Mouse (Mus musculus) 3T3-L1 (cell line): Measurements from ENCODE around the gene Zdhhc11.
"Not testable (repeated sequence)": the region's sequence is repeated elsewhere in the genome, so short reads cannot be mapped to it uniquely, and the experiment has no call there.

Experiments used
- DNase-seq: peaks from one replicate; pipeline ENCODE4 v3.0.0-alpha.2; 2015; ENCODE audit warnings: low read depth, low spot score

Gene Zdhhc11

GRCm38 (mm10) chr13:74006881-74007280 lies 43.2 kb downstream of the Zdhhc11 start:
- not testable (repeated sequence) for DNase-seq

- not testable (repeated sequence) for DNase-seq
Measured at GRCm38 (mm10) chr13:74008216-74008615, 44.6 kb downstream of the Zdhhc11 start.

DNA sequence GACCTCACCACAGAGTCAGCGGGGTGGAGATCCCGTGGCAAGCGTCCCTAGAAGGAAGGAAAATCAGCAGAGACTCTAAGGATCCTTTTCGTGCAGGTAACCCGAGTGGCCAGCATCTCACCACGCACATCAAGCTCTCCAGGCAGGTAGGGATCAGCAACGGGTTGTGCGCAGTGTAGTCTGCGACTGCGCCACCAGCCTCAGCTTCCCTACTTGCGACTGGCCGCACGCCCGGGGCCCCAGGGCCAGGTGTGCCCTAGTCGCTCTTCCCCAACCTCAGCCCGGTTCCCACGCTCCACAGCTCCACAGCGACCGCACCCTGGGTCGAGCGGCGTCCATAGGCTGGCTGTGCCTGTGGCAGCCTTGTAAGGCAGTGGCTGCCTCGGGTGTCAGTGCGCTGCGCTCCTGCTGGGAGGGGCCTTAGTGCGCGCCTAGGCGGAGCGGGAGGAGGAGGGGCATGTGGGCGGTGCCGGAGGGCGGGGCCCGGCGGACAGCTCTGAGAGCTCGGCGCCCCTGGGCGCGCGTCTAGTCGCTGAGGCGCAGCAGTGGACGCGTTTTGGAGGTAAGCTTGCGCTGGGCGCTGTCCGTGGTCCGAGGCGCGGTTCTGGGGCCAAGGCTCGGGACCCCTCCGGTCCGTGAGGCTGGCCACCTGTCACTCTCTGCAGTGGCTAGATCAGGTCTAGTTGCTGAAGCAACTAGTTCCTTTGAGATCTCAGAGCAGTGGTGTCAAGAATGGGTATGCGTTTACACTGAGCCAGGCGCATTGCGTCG lies 45.5 kb downstream of the Zdhhc11 start, which contains the start of gene Tppp:
Gene Tppp, plus strand, starts transcription at position 460 of the 771 bp plus-strand sequence.
- no peak for DNase-seq

DNA sequence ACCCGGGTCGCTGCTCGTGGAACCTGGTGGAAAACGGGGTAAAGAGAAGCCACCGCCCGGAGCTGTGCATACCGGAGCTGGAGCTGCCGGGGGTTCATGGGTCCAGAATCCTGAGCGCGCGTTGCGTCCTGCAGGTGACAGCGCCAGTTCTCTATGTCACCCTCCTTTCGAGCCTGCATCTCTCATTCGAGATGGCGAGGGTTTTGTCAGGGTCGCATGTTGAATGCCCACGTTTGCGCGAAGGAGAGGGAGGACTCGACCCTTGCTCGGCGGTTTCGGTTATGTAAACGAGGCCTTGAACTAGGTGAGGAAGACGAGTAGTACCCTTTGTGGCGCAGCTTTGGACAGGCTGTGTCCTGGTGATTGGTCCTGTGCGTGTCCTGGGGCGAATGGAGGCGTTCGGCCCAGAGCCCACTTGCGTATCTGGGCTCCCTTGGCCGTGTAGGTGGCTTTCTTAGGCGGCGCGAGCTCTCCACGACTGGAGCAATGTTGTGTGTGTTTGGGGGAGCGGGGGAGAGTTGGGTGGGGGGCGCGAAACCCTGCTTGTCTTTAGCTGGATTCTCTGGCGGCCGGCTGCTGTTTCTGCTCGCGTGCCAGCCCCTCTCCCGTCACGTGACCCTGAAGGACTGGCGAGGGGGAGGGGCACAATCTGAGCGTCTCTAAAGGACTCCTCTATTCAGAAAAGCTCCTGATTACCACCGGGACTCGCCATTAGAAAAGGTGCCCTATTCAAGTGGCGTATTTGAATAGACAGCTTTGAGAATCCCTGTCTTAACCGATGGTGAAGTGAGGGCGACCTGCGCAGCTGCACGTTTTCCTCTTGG lies 46.4 kb downstream of the Zdhhc11 start:
- no peak for DNase-seq

GRCm38 (mm10) chr13:74010678-74011077 lies 47.0 kb downstream of the Zdhhc11 start:
- no peak for DNase-seq

- no peak for DNase-seq
Measured at GRCm38 (mm10) chr13:74015908-74016307, 52.3 kb downstream of the Zdhhc11 start.

DNA sequence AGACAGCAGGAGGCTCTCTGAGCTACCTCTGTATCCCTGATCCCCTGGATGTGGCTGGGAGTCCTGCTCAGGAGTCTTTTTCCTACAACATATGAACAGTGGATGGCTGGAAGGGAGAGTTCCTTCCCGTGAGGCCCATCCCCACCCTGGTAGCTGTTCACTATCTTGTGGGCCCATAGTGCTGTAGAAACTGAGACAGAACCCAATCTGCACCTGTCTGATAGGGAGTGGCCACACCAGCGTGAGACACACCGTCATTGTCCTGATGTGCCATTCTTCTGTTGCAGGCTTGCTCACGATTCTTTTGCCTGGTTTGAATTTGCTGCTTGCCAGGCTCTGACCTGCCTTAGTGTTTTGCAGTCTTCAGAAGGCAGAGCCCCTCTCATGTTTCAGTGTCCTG lies 53.8 kb downstream of the Zdhhc11 start:
- no peak for DNase-seq

DNA sequence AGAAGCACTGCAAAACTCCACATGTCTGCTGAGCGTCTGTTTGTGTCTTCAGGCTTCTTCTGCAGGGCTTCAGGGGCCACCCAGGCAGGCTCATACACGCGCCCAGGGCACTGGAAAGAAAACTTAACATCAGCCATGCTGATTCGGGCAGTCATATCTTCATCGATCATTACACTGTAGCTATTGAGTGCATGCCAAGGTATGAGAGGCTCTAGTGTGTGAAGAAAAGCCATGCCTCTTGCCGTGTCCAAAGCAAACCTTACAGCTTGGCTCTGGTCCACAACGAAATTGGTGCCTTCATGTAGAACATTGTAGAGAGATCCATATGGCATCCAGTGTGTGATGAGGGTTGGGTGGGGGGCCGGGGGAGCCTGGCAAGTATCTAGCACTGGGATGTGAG lies 55.4 kb downstream of the Zdhhc11 start:
- not testable (repeated sequence) for DNase-seq

- no peak for DNase-seq
Measured at GRCm38 (mm10) chr13:74025151-74026081, 61.8 kb downstream of the Zdhhc11 start.

GRCm38 (mm10) chr13:74026215-74026614 lies 62.6 kb downstream of the Zdhhc11 start:
- peak; percentile 49 for DNase-seq

- no peak for DNase-seq
Measured at GRCm38 (mm10) chr13:74028116-74028515, 64.5 kb downstream of the Zdhhc11 start.

- no peak for DNase-seq
Measured at GRCm38 (mm10) chr13:74029013-74029412, 65.4 kb downstream of the Zdhhc11 start.

DNA sequence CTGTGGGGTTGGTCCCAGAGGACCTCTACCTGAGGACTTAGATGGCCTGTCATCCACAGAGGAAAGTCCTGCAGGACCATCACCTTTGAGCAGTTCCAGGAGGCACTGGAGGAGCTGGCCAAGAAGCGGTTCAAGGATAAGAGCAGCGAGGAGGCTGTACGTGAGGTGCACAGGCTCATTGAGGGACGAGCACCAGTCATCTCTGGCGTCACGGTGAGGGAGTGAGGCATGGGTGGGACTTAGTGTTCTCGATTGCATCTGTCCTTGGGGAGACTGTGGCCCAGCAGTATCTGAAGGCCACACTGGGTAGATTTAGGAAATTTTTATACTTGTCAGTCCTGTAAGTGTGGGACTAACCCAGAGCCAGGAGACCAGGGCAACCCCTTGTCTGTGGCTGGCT lies 67.0 kb downstream of the Zdhhc11 start:
- no peak for DNase-seq

DNA sequence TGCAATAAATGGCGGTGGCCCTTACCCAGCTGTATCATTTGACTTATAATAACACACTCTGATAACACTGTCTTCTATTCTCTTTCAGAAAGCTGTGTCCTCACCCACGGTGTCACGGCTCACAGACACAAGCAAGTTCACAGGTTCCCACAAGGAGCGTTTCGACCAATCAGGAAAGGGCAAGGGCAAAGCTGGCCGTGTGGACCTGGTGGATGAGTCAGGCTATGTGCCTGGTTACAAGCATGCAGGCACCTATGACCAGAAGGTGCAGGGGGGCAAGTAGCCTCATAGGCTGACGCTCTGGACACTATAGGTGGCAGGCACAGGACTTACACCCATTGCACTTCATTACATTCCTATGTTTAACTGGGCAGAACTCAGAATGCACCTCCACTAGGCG lies 67.5 kb downstream of the Zdhhc11 start:
- DNase-seq, result no peak

DNA sequence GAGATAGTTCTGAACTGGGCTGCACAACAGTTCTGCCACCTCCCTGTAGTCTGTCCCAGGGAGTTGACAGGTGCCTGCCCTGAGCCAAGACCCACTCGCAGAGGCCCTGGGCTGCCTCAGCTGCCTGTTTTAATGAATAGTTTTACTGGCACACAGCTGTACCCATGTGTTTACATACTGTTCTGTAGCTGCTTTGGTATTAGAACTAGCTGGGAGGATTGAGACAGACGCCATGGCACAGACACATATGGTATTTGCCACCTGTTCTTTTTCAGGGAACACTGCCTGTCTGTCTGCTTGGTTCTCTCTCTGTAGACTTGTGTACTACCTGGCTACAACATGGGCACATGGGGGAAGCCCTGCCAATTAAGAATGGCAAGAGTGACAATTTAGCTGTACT lies 71.1 kb downstream of the Zdhhc11 start:
- no peak for DNase-seq

DNA sequence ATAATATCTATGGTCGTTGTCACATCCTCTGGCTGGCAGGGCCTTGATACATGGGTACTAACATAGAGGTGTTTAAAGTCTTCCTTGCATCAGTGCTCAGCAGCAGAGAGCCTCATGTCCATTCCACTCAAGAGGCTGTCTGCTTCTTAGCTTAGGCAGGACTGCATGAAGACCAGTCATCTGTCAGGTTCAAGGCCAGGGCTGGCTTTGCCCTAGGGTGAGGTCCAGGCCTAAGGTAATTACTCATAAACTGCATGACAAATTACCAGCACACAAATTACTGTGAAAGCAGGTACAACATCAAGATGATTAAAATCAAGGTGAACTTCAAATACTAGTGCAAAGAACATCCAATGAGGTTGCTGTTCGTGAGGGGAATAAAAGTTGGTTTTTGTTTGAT lies 72.1 kb downstream of the Zdhhc11 start:
- DNase-seq, result no peak

DNA sequence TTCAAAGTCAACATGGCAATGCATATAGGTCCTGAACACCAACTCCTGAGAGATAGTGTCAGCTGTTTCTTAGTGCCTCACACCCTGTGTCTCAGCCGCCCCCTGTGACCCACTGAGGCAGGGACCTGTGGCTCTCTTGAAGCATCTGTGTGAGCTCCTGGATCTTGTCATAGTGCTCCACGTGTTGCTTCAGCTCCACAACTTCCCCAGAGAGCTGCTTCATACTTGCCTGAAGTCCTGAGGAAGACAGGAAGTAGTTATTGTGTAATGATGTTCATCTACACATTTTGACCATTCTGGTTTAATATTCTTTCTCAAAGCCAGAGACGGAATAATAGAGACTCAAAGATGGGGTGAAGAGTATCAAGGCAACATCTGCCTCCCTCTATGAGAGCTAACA lies 76.3 kb downstream of the Zdhhc11 start:
- DNase-seq, result no peak
